Mouse (Mus musculus) kidney, postnatal 0 days (tissue): ENCODE data around the gene Aspg. TPM values are rescaled to one million over a fixed set of nuclear protein-coding genes. Genes with fewer than 3 reads are reported as not detected.

ENCODE experiments used
- ATAC-seq: fragments of 200-750 bp; cut with Nextera tagmentation; replicated peaks from 2 replicates; pipeline ENCODE4 v1.8.0; 2017; ENCODE audit warnings: low read depth, moderate number of reproducible peaks, moderate TSS enrichment, moderate library complexity; ENCODE audit not compliant: low FRiP score
- DNase-seq: peaks from one replicate; pipeline ENCODE4 v3.0.0-alpha.2; 2016; ENCODE audit warnings: low spot score
- H3K27ac ChIP-seq: fragments of 300-500 bp; sonication (generic); 2 replicates; pipeline ENCODE4 v1.5.1; 2014; ENCODE audit warnings: mild to moderate bottlenecking
- H3K27me3 ChIP-seq: fragments of 300-500 bp; sonication (generic); 2 replicates; pipeline ENCODE4 v1.6.1; 2014; ENCODE audit warnings: low read length, mixed read lengths; ENCODE audit not compliant: insufficient read depth
- H3K36me3 ChIP-seq: fragments of 300-500 bp; sonication (generic); 2 replicates; pipeline ENCODE4 v1.6.1; 2014; ENCODE audit warnings: low read length, mixed read lengths; ENCODE audit not compliant: insufficient read depth
- H3K4me1 ChIP-seq: fragments of 300-500 bp; sonication (generic); replicated peaks from 2 replicates; pipeline ENCODE4 v1.6.1; 2014; ENCODE audit warnings: antibody characterized with exemption, low read length, mixed read lengths; ENCODE audit not compliant: insufficient read depth
- H3K4me2 ChIP-seq: fragments of 300-500 bp; sonication (generic); 2 replicates; pipeline ENCODE4 v1.6.1; 2014; ENCODE audit warnings: mild to moderate bottlenecking, low read length, moderate library complexity, mixed read lengths
- H3K4me3 ChIP-seq: fragments of 300-500 bp; sonication (generic); replicated peaks from 2 replicates; pipeline ENCODE4 v1.5.1; 2014; ENCODE audit warnings: low read depth, low read length
- H3K9ac ChIP-seq: fragments of 300-500 bp; sonication (generic); 2 replicates; pipeline ENCODE4 v1.6.1; 2014; ENCODE audit warnings: low read depth, low read length
- H3K9me3 ChIP-seq: fragments of 300-500 bp; sonication (generic); replicated peaks from 2 replicates; pipeline ENCODE4 v1.6.1; 2016; ENCODE audit warnings: low read length, inconsistent platforms, mixed read lengths
- CTCF ChIP-seq: IDR thresholded peaks from 2 replicates; pipeline ENCODE4 v1.5.1; 2016; ENCODE audit warnings: antibody characterized with exemption, low read depth, mild to moderate bottlenecking, moderate library complexity
- WGBS: fragments of 180-500 bp; shearing (Covaris S2); extraction: QIAGEN DNeasy Blood & Tissue Kit; methylation state at CpG from one replicate; pipeline ENCODE4 v1.1.7; 2014; 5-methylcytosine and 5-hydroxymethylcytosine counted together
- polyA plus RNA-seq: library from polyadenylated mRNA; unstranded; fragments of >200 nt; fragmentation: Nextera tagmentation; extraction: Ambion mirVana; gene quantifications from 2 replicates; pipeline ENCODE4 v1.2.1, GENCODE M21; 2015

The Aspg gene
- polyA plus RNA-seq, 1 experiment from 2014 or later, result 2.2 TPM

DNA sequence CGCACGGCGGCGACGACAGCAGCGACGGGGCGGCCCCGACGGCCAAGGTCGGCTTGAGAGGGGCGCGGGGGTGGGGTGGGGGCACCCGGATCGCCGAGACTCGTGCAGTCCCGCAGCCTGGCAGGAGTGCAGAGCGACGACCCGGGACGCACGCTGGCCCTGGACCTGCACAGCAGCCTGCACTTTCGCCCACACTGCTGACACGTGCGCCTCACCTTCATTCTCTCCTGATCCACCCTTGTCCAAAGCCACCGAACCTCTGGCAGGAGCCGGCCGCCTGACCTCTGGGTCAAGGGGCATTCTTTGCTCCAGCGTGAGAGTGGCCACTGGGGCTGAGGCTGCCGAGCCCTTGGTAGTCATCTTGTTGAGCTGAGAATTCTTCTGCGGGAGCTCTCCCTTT is 24.5 kb downstream of the Aspg start:
- Histone ChIP-seq H3K9ac (peak overlapping the region; percentile 79), H3K9me3 (no peaks in the 10 kb centered on the region), H3K27ac (peak overlapping the region; percentile 87), H3K36me3 (no peaks in the 10 kb centered on the region), H3K4me1 (peaks cover 7% of the 10 kb centered on the region; the same call in 1 of the 2 replicates), H3K4me3 (peak overlapping the region; percentile 69), H3K27me3 (0 out of 2 replicates have a peak, but pooled peaks cover 6% of the 10 kb centered on the region), H3K4me2 (peak overlapping the region; percentile 96)
- TF ChIP-seq CTCF, result no peak
- DNase-seq (no peak), ATAC-seq (peak; percentile 57; the same call in 1 of the 2 replicates)
- 14% methylated on average over 32 of the region's 32 CpGs for WGBS

DNA sequence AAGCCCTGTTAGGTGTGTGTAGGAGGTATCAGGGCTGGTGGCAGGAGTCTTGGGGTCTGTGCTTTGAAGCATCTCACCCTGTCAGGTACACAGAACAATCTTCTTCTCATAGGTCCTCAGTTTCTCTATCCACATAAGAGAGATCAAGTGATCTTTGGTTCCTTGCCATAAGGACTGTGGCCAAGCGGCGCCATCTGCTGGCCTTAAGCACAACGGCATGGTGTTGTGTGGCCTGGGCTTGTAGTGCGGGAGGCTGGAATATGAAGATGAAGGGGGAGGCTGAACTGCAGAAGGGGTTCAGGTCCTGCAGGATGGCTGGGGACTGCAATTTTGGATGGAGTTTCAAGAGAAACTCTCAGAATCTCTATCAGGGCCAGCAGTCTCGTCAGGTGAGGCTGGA is 33.8 kb downstream of the Aspg start:
- WGBS, result 7% methylated on average over 5 of the region's 5 CpGs
- peak; percentile 66 for DNase-seq
- ATAC-seq, result no peak

DNA sequence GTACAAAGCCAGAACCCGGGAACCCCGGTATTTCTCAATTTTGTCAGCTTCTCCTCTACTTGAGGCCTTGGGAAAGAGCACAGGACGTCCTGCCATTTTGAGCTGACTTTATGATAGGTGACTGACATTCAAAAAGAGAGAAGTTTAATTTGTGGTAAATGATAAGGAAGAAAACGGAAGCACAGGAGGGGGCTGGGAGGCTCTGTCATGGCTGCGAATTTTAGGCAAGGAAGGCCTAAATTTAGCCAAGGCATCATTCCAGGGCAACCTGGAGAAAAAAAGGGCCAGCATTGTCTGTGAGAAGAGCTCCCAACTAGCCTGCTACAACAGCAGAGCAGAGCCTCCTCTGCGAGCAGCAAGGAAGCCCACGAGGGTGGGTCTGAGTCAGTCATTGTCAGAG is 34.3 kb downstream of the Aspg start:
- no peak overlapping the region for H3K4me2 ChIP-seq
- no peak overlapping the region for H3K27ac ChIP-seq
- 53% methylated on average over 7 of the region's 7 CpGs for WGBS
- no peak overlapping the region for H3K4me3 ChIP-seq
- ATAC-seq, result no peak
- no peak for DNase-seq
- TF ChIP-seq CTCF, result no peak
- no peaks in the 10 kb centered on the region for H3K9me3 ChIP-seq
- peaks cover 15% of the 10 kb centered on the region; the same call in 1 of the 2 replicates for H3K4me1 ChIP-seq
- H3K27me3 ChIP-seq, result peaks cover 44% of the 10 kb centered on the region
- no peaks in the 10 kb centered on the region for H3K36me3 ChIP-seq
- H3K9ac ChIP-seq, result no peak overlapping the region

More for the DNA sequence above, 33.8 kb downstream of the Aspg start:
- TF ChIP-seq CTCF, result peak; percentile 93
- Histone ChIP-seq H3K4me2 (no peak overlapping the region), H3K4me3 (no peak overlapping the region), H3K36me3 (no peaks in the 10 kb centered on the region), H3K27me3 (peaks cover 44% of the 10 kb centered on the region), H3K4me1 (peaks cover 10% of the 10 kb centered on the region; the same call in 1 of the 2 replicates), H3K9me3 (no peaks in the 10 kb centered on the region), H3K9ac (no peak overlapping the region), H3K27ac (no peak overlapping the region)

DNA sequence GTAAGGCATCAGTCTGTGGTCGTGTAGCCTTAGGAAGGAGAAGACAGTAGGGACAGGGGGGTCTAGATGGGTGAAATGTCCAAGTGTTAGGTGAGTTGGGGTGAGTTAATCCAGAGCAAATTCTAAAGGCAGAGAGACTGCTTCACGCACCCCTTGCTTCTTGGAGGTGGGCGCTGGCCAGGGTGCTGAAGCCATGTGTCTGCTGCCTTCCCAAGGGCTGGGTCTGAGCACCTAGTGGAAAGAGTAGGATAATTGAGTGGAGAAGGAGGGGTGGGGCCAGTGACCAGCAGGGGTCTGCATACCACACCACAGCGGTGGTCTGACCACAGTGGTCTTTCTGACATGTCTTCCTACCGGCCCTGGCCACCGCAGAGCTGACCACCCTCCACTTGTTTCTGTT is 34.8 kb downstream of the Aspg start:
- Histone ChIP-seq H3K9me3 (no peaks in the 10 kb centered on the region), H3K27me3 (peaks cover 44% of the 10 kb centered on the region), H3K9ac (no peak overlapping the region), H3K27ac (no peak overlapping the region), H3K4me3 (no peak overlapping the region), H3K4me1 (peaks cover 20% of the 10 kb centered on the region), H3K36me3 (no peaks in the 10 kb centered on the region), H3K4me2 (no peak overlapping the region)
- ATAC-seq (no peak), DNase-seq (peak; percentile 87)
- 6% methylated on average over 6 of the region's 6 CpGs for WGBS
- TF ChIP-seq CTCF, result peak; percentile 34; the same call in 1 of the 2 replicates

DNA sequence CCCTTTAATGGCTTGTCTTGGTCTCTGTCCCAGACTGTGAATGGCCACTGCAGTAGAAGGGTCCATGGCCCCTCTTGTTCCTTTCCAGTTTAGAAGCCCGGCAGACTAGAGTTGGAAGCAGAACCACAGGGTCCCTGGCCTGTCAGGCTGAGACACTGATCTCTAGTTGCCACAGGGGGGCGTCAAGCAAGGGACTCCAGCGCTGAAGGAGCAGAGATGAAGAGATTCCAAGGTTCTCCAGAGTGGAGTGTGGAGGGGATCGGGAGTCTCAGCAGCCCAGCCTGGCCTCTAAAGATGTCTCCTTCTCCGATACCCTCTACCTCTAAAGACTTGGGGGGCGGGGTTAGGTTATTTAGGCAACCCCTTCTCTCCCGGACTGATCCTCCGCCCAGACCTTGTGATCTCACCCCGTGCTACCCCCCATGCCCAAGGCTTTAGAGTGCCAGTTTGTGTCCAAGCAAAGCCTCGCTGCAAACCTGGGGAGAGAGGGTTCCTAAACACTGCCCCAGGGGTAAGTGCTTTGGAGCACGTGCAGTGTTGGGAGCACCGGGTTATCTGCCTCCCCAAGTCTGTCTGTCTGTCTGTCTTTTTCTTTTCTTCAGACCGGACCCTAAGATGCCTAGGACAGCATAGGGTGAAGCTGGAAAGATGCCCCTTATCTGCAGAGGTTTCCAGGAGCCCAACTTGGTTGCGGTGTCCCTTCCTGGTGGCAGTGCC is 36.8 kb downstream of the Aspg start:
- H3K4me1 ChIP-seq, result peaks cover 26% of the 10 kb centered on the region
- H3K9ac ChIP-seq, result no peak overlapping the region
- H3K9me3 ChIP-seq, result no peaks in the 10 kb centered on the region
- ATAC-seq, result no peak
- H3K36me3 ChIP-seq, result no peaks in the 10 kb centered on the region
- H3K27ac ChIP-seq, result no peak overlapping the region
- TF ChIP-seq CTCF, result peak; percentile 61
- H3K4me2 ChIP-seq, result peak overlapping the region; percentile 64
- WGBS, result 3% methylated on average over 14 of the region's 14 CpGs
- H3K4me3 ChIP-seq, result peak overlapping the region; percentile 33
- H3K27me3 ChIP-seq, result peaks cover 44% of the 10 kb centered on the region
- peak; percentile 65 for DNase-seq

DNA sequence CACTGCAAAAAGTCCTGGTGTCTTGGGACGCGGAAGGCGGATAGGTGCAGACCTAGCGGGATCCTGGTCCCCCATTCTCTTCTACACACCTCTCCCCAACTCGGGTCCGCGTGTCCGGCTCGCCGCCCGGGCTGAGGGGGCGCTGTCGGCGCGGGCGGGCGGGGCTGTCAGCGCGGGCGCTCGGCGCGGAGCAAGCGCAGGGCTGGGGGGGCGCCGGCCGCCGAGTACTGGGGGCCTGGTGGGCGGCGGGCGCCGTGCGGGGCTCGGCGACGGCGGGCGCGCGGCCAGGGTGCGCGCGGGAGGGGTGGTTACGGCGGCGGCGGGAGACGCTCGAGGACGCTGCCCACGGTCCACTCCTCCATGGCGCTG is 37.3 kb downstream of the Aspg start:
- DNase-seq (no peak), ATAC-seq (no peak)
- 1% methylated on average over 41 of the region's 52 CpGs for WGBS
- no peak for TF ChIP-seq CTCF
- no peaks in the 10 kb centered on the region for H3K9me3 ChIP-seq
- no peak overlapping the region for H3K9ac ChIP-seq
- no peaks in the 10 kb centered on the region for H3K36me3 ChIP-seq
- H3K4me2 ChIP-seq, result peak overlapping the region; percentile 64
- H3K27ac ChIP-seq, result no peak overlapping the region
- peaks cover 26% of the 10 kb centered on the region for H3K4me1 ChIP-seq
- H3K4me3 ChIP-seq, result peak overlapping the region; percentile 33
- peaks cover 44% of the 10 kb centered on the region for H3K27me3 ChIP-seq
